Mouse (Mus musculus): ENCODE results near the gene Gm9970.

- TF ChIP-seq CTCF (IDR thresholded peaks at IDR 0.05; ENCODE audit: extremely low read depth, insufficient read depth, low read length): no peak
- peak; percentile 90 for TF ChIP-seq POLR2A (IDR thresholded peaks at IDR 0.05; ENCODE audit: extremely low read depth, insufficient read depth, low read length)
Measured at GRCm38 (mm10) chr5:31201742-31202590, 39.1 kb downstream of the Gm9970 start, which contains the start of gene Zfp513.
